Mouse (Mus musculus) spleen, adult 2 months (tissue): ENCODE measurements around the gene Slc5a10. TPM values are rescaled to one million over a fixed set of nuclear protein-coding genes. Genes with fewer than 3 reads are reported as not detected.

Experiments used
- DNase-seq, 2 experiments: peaks; one replicate each; pipeline versions ENCODE4 v3.0.0 to v3.0.0-alpha.2; 2012 to 2021; ENCODE audit warnings: low spot score in 2 of 2, low read depth in 1 of 2
- H3K27ac ChIP-seq: fragments of 200-500 bp; 2 replicates; pipeline ENCODE4 v1.5.1; 2012; ENCODE audit warnings: low read length, inconsistent platforms; ENCODE audit not compliant: insufficient read depth
- H3K27me3 ChIP-seq: fragments of 200-500 bp; 2 replicates; pipeline ENCODE4 v1.6.1; 2012; ENCODE audit warnings: mild to moderate bottlenecking, moderate library complexity, low read length, inconsistent platforms; ENCODE audit not compliant: control insufficient read depth, insufficient read depth
- H3K36me3 ChIP-seq: fragments of 200-500 bp; 2 replicates; pipeline ENCODE4 v1.6.1; 2012; ENCODE audit warnings: mild to moderate bottlenecking, low read length, inconsistent platforms; ENCODE audit not compliant: control insufficient read depth, insufficient read depth
- H3K4me1 ChIP-seq: fragments of 200-500 bp; 2 replicates; pipeline ENCODE4 v1.6.1; 2011; ENCODE audit warnings: inconsistent platforms; ENCODE audit not compliant: control insufficient read depth, insufficient read depth, insufficient read length
- H3K4me3 ChIP-seq: fragments of 200-500 bp; 2 replicates; pipeline ENCODE4 v1.5.1; 2011; ENCODE audit warnings: mild to moderate bottlenecking, inconsistent platforms; ENCODE audit not compliant: insufficient read depth, insufficient read length; ENCODE audit errors: extremely low read depth
- CTCF ChIP-seq: fragments of 200-500 bp; IDR thresholded peaks from 2 replicates; pipeline ENCODE4 v1.5.1; 2011; ENCODE audit warnings: mild to moderate bottlenecking, inconsistent platforms; ENCODE audit not compliant: insufficient read depth, insufficient read length, insufficient replicate concordance; ENCODE audit errors: extremely low read depth
- POLR2A ChIP-seq: fragments of 200-500 bp; IDR thresholded peaks from 2 replicates; pipeline ENCODE4 v1.6.1; 2011; ENCODE audit warnings: low read depth, low read length, inconsistent platforms
- WGBS: fragments of 180-500 bp; shearing (Covaris S2); methylation state at CpG from one replicate; pipeline ENCODE4 v1.1.7; 2018; 5-methylcytosine and 5-hydroxymethylcytosine counted together
- polyA plus RNA-seq: library from polyadenylated mRNA; depleted of rRNA; stranded (reverse); fragments of >200 nt; gene quantifications from 2 replicates; pipeline ENCODE4 v1.2.3, GENCODE M21; 2012

Gene Slc5a10
- polyA plus RNA-seq, 1 experiment: 0.06 TPM

DNA sequence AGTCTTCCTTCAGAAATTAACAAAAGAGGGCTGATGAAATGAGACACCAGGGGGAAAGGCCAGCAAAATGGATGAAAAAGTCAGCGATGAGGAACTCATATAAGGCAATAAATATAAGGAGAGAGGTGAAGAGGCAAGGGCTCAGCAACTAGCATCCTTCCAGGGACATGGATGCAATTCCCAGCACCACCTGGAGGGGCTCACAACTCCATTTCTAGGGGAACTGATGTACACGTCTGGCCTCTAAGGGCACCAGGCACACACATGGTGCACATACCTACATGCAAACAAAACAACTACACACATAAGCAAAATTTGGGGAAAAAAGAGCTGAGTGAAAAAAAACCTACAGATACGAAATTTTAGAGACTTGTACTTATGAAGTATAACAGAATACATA, 23.8 kb upstream of the Slc5a10 start:
- DNase-seq: no peak
- Histone ChIP-seq H3K4me3 (no peak overlapping the region), H3K36me3 (peaks cover 38% of the 10 kb centered on the region), H3K27ac (no peak overlapping the region), H3K4me1 (no peaks in the 10 kb centered on the region), H3K27me3 (no peaks in the 10 kb centered on the region)
- WGBS: 84% methylated on average over 3 of the region's 3 CpGs
- no peak for TF ChIP-seq POLR2A
- TF ChIP-seq CTCF: no peak

DNA sequence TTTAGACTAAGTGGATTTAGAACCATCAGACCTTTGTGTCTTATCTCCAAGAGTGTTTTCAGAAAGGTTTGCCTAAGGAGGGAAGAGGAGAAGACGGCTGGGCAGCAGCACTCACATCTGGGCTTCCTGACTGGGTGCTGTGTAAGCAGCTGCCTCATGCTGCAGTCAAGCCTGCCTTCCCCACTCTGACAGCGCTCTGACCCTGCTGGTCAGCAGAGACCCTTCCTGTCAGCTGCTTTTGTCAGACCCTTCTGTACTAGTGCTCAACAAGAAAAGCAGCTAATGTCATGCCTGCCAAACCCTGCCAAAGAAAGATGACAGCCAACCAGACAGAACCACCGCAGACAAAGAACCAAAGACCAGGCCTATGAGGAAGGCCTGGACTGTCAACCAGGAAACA, 23.1 kb upstream of the Slc5a10 start:
- WGBS: 82% methylated on average over 3 of the region's 3 CpGs
- TF ChIP-seq CTCF (no peak), POLR2A (no peak)
- Histone ChIP-seq H3K27ac (no peak overlapping the region), H3K4me3 (no peak overlapping the region), H3K36me3 (peaks cover 41% of the 10 kb centered on the region), H3K4me1 (no peaks in the 10 kb centered on the region), H3K27me3 (no peaks in the 10 kb centered on the region)
- no peak for DNase-seq

DNA sequence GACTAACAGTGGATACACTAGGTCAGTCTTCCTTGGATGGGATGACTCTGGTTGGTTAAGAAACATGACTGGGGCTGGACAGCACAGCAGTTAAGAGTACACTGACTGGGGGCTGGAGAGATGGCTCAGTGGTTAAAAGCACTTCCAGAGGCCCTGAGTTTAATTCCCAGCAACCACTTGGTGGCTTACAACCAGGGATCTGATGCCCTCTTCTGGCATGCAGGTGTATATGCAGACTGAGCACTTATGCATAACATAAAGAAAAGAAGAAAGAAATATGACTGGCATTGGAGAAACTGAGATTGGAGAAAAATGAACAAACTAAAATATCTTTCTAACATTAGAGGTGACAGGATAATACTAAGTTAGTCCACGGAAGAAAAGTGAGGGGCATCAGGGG, 19.9 kb upstream of the Slc5a10 start:
- Histone ChIP-seq H3K4me3 (no peak overlapping the region), H3K27me3 (no peaks in the 10 kb centered on the region), H3K4me1 (no peaks in the 10 kb centered on the region), H3K36me3 (peaks cover 42% of the 10 kb centered on the region), H3K27ac (no peak overlapping the region)
- no peak for DNase-seq
- TF ChIP-seq CTCF (no peak), POLR2A (no peak)
- WGBS: 92% methylated on average over 1 of the region's 1 CpGs

DNA sequence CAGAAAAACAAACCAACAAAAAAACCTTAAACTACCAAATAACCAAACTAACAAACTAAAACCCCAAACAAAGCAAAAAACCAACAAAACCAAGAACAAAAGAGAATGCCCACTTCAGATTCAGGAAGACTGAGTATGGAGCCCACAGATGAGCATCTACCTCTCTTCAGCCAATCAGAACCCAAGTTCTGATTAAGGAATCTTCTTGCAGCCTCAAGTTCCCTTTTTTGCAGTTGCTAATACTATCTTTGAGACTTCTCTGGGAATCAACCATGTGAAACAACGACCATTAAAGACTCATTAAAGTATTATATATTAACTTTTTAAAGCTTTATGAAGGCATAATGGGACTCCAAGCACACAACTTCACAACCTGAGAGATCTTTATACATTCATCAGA, 16.7 kb upstream of the Slc5a10 start:
- Histone ChIP-seq H3K27me3 (no peaks in the 10 kb centered on the region), H3K27ac (no peak overlapping the region), H3K4me3 (no peak overlapping the region), H3K36me3 (peaks cover 49% of the 10 kb centered on the region), H3K4me1 (no peaks in the 10 kb centered on the region)
- WGBS: 63% methylated on average over 1 of the region's 1 CpGs
- no peak for DNase-seq
- TF ChIP-seq CTCF (no peak), POLR2A (no peak)

DNA sequence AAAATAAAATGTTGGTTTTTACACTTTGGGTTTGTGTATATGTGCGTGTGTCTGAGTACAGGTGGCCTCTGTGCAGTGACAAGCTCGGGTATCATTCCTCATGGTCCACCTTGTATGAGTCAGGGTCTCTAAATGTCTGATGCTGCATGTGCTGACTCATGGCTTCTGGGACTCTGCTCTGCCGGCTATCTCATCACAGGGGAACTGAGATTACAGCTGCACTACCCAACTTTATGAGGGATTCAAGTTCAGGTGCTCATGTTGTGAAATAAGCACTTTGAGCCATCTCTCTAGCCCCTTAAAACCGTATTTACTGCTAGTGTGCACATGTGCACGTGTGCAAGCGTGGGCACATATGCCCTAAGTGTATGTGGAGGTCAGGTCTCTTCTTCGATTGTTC, 12.0 kb upstream of the Slc5a10 start:
- H3K36me3 ChIP-seq: peaks cover 37% of the 10 kb centered on the region
- 89% methylated on average over 7 of the region's 7 CpGs for WGBS

DNA sequence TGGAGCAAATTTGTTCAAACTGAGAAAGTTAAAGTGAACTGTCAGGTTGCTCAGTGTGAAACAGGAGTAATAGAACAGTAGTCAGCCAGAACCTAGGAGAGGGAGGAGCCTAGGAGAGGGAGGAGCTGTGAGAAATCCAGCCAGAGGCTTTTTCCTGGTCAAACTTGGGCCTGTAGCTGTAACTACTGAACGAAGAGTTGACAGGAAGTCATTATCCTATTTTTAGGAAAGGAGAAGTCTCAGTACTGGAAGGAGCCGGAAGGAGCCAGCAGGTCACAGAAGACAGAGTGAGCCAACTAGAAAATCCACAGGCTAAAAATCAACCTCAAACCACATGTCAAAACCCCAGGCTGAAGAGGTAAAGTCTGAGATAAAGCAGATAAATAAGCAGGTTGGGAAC, 7.4 kb upstream of the Slc5a10 start:
- no peaks in the 10 kb centered on the region for H3K4me1 ChIP-seq
- H3K27me3 ChIP-seq: no peaks in the 10 kb centered on the region
- H3K27ac ChIP-seq: no peak overlapping the region
- peaks cover 17% of the 10 kb centered on the region for H3K36me3 ChIP-seq
- no peak for DNase-seq
- no peak overlapping the region for H3K4me3 ChIP-seq
- TF ChIP-seq CTCF (no peak), POLR2A (no peak)
- WGBS: 37% methylated on average over 2 of the region's 2 CpGs

More for the DNA sequence above, 12.0 kb upstream of the Slc5a10 start:
- no peak for DNase-seq
- Histone ChIP-seq H3K4me3 (no peak overlapping the region), H3K4me1 (no peaks in the 10 kb centered on the region), H3K27ac (no peak overlapping the region), H3K27me3 (no peaks in the 10 kb centered on the region)
- TF ChIP-seq CTCF: no peak
- no peak for TF ChIP-seq POLR2A

DNA sequence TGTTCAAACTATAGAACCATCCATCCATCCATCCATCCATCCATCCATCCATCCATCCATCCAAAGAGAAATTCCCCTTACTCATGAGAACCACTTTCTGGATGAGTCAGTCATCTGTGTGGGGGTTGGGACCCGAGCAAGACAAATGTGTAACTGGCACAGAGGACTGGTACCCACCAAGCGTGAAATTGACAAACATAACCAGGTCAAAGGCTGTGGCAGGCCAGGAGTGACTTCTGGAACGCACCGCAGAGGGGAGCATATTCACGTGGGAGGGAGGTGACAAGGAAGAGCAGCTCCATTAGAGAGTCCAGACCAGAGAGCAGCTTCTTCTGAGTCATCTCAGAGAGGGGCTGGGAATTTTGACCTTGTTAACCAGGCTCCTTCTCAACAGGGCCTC, 1.5 kb upstream of the Slc5a10 start:
- no peak overlapping the region for H3K4me3 ChIP-seq
- DNase-seq: no peak
- no peaks in the 10 kb centered on the region for H3K27me3 ChIP-seq
- WGBS: 87% methylated on average over 5 of the region's 5 CpGs
- H3K36me3 ChIP-seq: no peaks in the 10 kb centered on the region
- no peak overlapping the region for H3K27ac ChIP-seq
- TF ChIP-seq POLR2A: no peak
- TF ChIP-seq CTCF: no peak
- H3K4me1 ChIP-seq: no peaks in the 10 kb centered on the region
